Mouse (Mus musculus) heart, postnatal 0 days (tissue): Measurements from ENCODE around the gene Ypel2. TPM values are rescaled to one million over a fixed set of nuclear protein-coding genes. Genes with fewer than 3 reads are reported as not detected.

Experiments used
- ATAC-seq: fragments of 200-750 bp; cut with Nextera tagmentation; 2 replicates; pipeline ENCODE4 v1.8.0; 2017; ENCODE audit warnings: low read depth, moderate number of reproducible peaks, moderate library complexity; ENCODE audit not compliant: insufficient read depth
- DNase-seq: peaks from one replicate; pipeline ENCODE4 v3.0.0-alpha.2; 2016; ENCODE audit warnings: low spot score
- H3K27ac ChIP-seq: fragments of 300-500 bp; sonication (generic); 2 replicates; pipeline ENCODE4 v1.5.1; 2014; ENCODE audit warnings: low read depth, mild to moderate bottlenecking
- H3K27me3 ChIP-seq: fragments of 300-500 bp; sonication (generic); 2 replicates; pipeline ENCODE4 v1.6.1; 2014; ENCODE audit warnings: low read length, mixed read lengths; ENCODE audit not compliant: control insufficient read depth, insufficient read depth
- H3K36me3 ChIP-seq: fragments of 300-500 bp; sonication (generic); replicated peaks from 2 replicates; pipeline ENCODE4 v1.6.1; 2014; ENCODE audit warnings: low read length, mixed read lengths; ENCODE audit not compliant: control insufficient read depth, insufficient read depth
- H3K4me1 ChIP-seq: fragments of 300-500 bp; sonication (generic); 2 replicates; pipeline ENCODE4 v1.6.1; 2014; ENCODE audit warnings: antibody characterized with exemption; ENCODE audit not compliant: control insufficient read depth, insufficient read depth
- H3K4me2 ChIP-seq: fragments of 300-500 bp; sonication (generic); 2 replicates; pipeline ENCODE4 v1.6.1; 2014; ENCODE audit warnings: low read depth, mild to moderate bottlenecking, low read length, moderate library complexity
- H3K4me3 ChIP-seq: fragments of 300-500 bp; sonication (generic); 2 replicates; pipeline ENCODE4 v1.5.1; 2014; ENCODE audit warnings: low read depth, low read length
- H3K9ac ChIP-seq: fragments of 300-500 bp; sonication (generic); replicated peaks from 2 replicates; pipeline ENCODE4 v1.6.1; 2014; ENCODE audit warnings: low read depth, low read length, mixed read lengths
- H3K9me3 ChIP-seq: fragments of 300-500 bp; sonication (generic); replicated peaks from 2 replicates; pipeline ENCODE4 v1.6.1; 2016; ENCODE audit warnings: low read length; ENCODE audit not compliant: control insufficient read depth
- CTCF ChIP-seq: IDR thresholded peaks from 2 replicates; pipeline ENCODE4 v1.5.1; 2016; ENCODE audit warnings: antibody characterized with exemption, control low read depth, low read depth
- EP300 ChIP-seq: IDR thresholded peaks from 2 replicates; pipeline ENCODE4 v1.6.1; 2016; ENCODE audit warnings: antibody characterized with exemption, low read depth
- WGBS: fragments of 180-500 bp; shearing (Covaris S2); extraction: QIAGEN DNeasy Blood & Tissue Kit; methylation state at CpG from one replicate; pipeline ENCODE4 v1.1.7; 2014; 5-methylcytosine and 5-hydroxymethylcytosine counted together
- polyA plus RNA-seq: library from polyadenylated mRNA; unstranded; fragments of >200 nt; fragmentation: Nextera tagmentation; extraction: Ambion mirVana; gene quantifications from 2 replicates; pipeline ENCODE4 v1.2.1, GENCODE M21; 2015
- total RNA-seq: library from RNA; depleted of rRNA; stranded (reverse); fragments of >200 nt; gene quantifications from 2 replicates; pipeline ENCODE4 v1.2.3, GENCODE M21; 2014; ENCODE audit warnings: low replicate concordance

Ypel2 gene
- total and polyA plus RNA-seq, 2 experiments from 2014 or later, result 16.1 to 16.3 TPM

DNA sequence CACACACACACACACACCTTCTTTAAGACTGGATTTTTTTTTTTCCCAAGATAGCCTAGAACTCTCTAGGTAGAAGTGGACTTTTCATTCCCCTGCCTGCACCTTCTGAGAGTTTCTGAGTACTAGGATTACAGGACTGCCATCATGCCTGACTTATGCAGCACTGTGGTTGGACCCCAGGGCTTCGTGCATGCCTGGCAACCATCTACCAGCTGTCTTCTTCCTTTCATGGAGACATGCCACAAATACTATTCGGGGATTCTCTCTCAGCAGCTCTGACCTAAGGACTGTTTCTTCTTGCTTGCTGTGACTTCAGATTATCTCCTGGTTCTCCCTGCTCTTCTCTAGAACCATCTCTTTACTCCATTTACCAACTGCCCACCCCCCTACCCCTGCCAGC, 88.2 kb downstream of the Ypel2 start:
- Histone ChIP-seq H3K4me3 (no peak overlapping the region), H3K27ac (no peak overlapping the region), H3K27me3 (no peaks in the 10 kb centered on the region), H3K4me1 (no peaks in the 10 kb centered on the region), H3K9me3 (no peaks in the 10 kb centered on the region), H3K36me3 (no peaks in the 10 kb centered on the region), H3K9ac (no peak overlapping the region), H3K4me2 (no peak overlapping the region)
- WGBS, result 43% methylated on average over 2 of the region's 2 CpGs
- no peak for TF ChIP-seq CTCF
- no peak for TF ChIP-seq EP300
- DNase-seq, result no peak
- ATAC-seq, result no peak

DNA sequence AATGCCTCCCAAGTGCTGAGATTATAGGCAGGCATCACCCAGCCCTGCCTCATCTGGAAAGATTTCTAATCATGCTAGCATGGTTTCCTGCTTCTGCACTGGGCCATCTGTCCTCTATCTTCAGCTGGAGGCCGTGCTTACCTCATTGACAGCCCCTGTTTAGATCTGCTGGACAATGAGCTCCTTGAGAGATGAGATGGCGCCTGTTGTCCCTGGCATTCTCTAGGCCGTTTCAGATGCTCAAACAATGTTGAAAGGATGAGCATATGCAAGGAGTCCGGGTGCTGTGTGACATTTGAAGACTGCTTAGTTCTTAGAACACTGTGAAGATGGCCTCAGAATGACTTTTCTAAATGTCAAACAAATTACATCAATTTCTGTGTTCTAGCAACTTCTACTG, 88.8 kb downstream of the Ypel2 start:
- H3K27ac ChIP-seq, result no peak overlapping the region
- no peak overlapping the region for H3K9ac ChIP-seq
- H3K9me3 ChIP-seq, result no peaks in the 10 kb centered on the region
- no peak for DNase-seq
- H3K27me3 ChIP-seq, result no peaks in the 10 kb centered on the region
- H3K36me3 ChIP-seq, result no peaks in the 10 kb centered on the region
- H3K4me2 ChIP-seq, result no peak overlapping the region
- H3K4me3 ChIP-seq, result no peak overlapping the region
- TF ChIP-seq CTCF, result no peak
- TF ChIP-seq EP300, result no peak
- ATAC-seq, result no peak
- WGBS, result 50% methylated on average over 4 of the region's 4 CpGs
- peaks cover 3% of the 10 kb centered on the region; the same call in 1 of the 2 replicates for H3K4me1 ChIP-seq

GRCm38 (mm10) chr11:86898367-86898766, 95.1 kb downstream of the Ypel2 start:
- Histone ChIP-seq H3K9ac (no peak overlapping the region), H3K9me3 (no peaks in the 10 kb centered on the region), H3K27me3 (no peaks in the 10 kb centered on the region), H3K27ac (peak overlapping the region; percentile 71), H3K4me3 (no peak overlapping the region), H3K36me3 (no peaks in the 10 kb centered on the region), H3K4me1 (peaks cover 44% of the 10 kb centered on the region), H3K4me2 (no peak overlapping the region)
- 34% methylated on average over 2 of the region's 2 CpGs for WGBS
- DNase-seq (peak; percentile 44), ATAC-seq (peak; percentile 45)
- TF ChIP-seq CTCF (no peak), EP300 (no peak)

- peaks cover 49% of the 10 kb centered on the region for H3K4me1 ChIP-seq
- H3K27me3 ChIP-seq, result no peaks in the 10 kb centered on the region
- H3K4me2 ChIP-seq, result no peak overlapping the region
- WGBS, result 7% methylated on average over 3 of the region's 3 CpGs
- TF ChIP-seq EP300 (no peak), CTCF (peak; percentile 29; the same call in 1 of the 2 replicates)
- peak overlapping the region; percentile 97 for H3K27ac ChIP-seq
- H3K9me3 ChIP-seq, result no peaks in the 10 kb centered on the region
- no peak overlapping the region for H3K4me3 ChIP-seq
- peak; percentile 45 for DNase-seq
- 0 out of 2 replicates have a peak overlapping the region, but pooled peaks have one; percentile 28 for H3K9ac ChIP-seq
- H3K36me3 ChIP-seq, result no peaks in the 10 kb centered on the region
- ATAC-seq, result peak; percentile 45
Measured at GRCm38 (mm10) chr11:86895567-86895966, 97.9 kb downstream of the Ypel2 start.

DNA sequence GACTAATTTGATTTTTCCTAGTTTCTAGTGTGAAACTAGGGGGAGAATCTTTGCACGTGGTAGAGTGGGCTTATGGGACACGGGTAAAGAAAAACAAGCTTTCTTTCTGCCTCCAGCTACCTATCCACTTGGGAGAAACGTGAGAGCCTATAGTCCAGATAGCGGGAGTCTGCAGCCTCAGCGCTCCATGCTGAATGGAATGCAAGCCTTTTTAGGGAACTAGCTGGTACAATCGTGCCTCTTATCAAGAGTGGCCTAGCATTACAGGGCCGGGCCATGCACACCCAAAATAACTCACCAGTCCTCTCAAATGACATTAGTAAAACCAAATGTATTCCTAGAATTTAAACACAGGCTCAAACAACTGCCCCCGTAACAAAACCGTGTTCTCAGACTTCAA, 98.4 kb downstream of the Ypel2 start:
- DNase-seq (peak; percentile 91), ATAC-seq (peak; percentile 88)
- H3K4me2 ChIP-seq, result no peak overlapping the region
- peak; percentile 93 for TF ChIP-seq EP300
- TF ChIP-seq CTCF, result no peak
- H3K9me3 ChIP-seq, result no peaks in the 10 kb centered on the region
- H3K27ac ChIP-seq, result peak overlapping the region; percentile 97
- H3K27me3 ChIP-seq, result no peaks in the 10 kb centered on the region
- H3K4me3 ChIP-seq, result no peak overlapping the region
- peak overlapping the region; percentile 28; the same call in 1 of the 2 replicates for H3K9ac ChIP-seq
- WGBS, result 20% methylated on average over 9 of the region's 9 CpGs
- H3K4me1 ChIP-seq, result peaks cover 49% of the 10 kb centered on the region
- H3K36me3 ChIP-seq, result no peaks in the 10 kb centered on the region

GRCm38 (mm10) chr11:86894171-86894577, 99.3 kb downstream of the Ypel2 start:
- WGBS, result 3% methylated on average over 19 of the region's 19 CpGs
- Histone ChIP-seq H3K4me3 (peak overlapping the region; percentile 32), H3K9ac (peak overlapping the region; percentile 32), H3K4me1 (peaks cover 40% of the 10 kb centered on the region), H3K9me3 (no peaks in the 10 kb centered on the region), H3K27ac (peak overlapping the region; percentile 97), H3K4me2 (peak overlapping the region; percentile 50), H3K36me3 (no peaks in the 10 kb centered on the region), H3K27me3 (no peaks in the 10 kb centered on the region)
- DNase-seq (peak; percentile 90), ATAC-seq (peak; percentile 69)
- TF ChIP-seq CTCF, result peak; percentile 91
- peak; percentile 42; the same call in 1 of the 2 replicates for TF ChIP-seq EP300
